Mouse (Mus musculus) MEL (cell line): ENCODE results near the gene Shtn1. TPM values are rescaled to one million over a fixed set of nuclear protein-coding genes. Genes with fewer than 3 reads are reported as not detected.
A peak's percentile ranks its signal among the peaks of the same experiment; 100 is the strongest.

Source experiments
- DNase-seq: peaks from one replicate; pipeline ENCODE4 v3.0.0; 2011; ENCODE audit warnings: low read depth, low spot score
- H3K27ac ChIP-seq: 2 replicates; pipeline ENCODE4 v1.5.1; 2012; ENCODE audit warnings: low read depth, mild to moderate bottlenecking, control low read depth, low read length, moderate library complexity; ENCODE audit not compliant: control insufficient read depth
- H3K27me3 ChIP-seq, 2 experiments: fragments of 150-350 bp in 1 of 2; sonication (generic) in 1 of 2; 2 replicates each; pipeline ENCODE4 v1.6.1; 2012; ENCODE audit warnings: low read length in 2 of 2, mild to moderate bottlenecking in 2 of 2, improper control_type of control experiment in 1 of 2, moderate library complexity in 1 of 2; ENCODE audit not compliant: insufficient read depth in 2 of 2, control insufficient read depth in 1 of 2
- H3K36me3 ChIP-seq, 2 experiments: 2 replicates each; pipeline ENCODE4 v1.6.1; 2012 to 2014; ENCODE audit warnings: low read length in 2 of 2, improper control_type of control experiment in 1 of 2, inconsistent platforms in 1 of 2, mild to moderate bottlenecking in 1 of 2; ENCODE audit not compliant: insufficient read depth in 2 of 2, control insufficient read depth in 1 of 2
- H3K4me1 ChIP-seq, 2 experiments: fragments of 150-350 bp in 1 of 2; sonication (generic) in 1 of 2; 2 replicates each; pipeline ENCODE4 v1.6.1; 2012; ENCODE audit warnings: low read length in 2 of 2, improper control_type of control experiment in 1 of 2, mild to moderate bottlenecking in 1 of 2; ENCODE audit not compliant: insufficient read depth in 2 of 2, control insufficient read depth in 1 of 2
- H3K4me3 ChIP-seq, 2 experiments: fragments of 150-350 bp in 1 of 2; sonication (generic) in 1 of 2; 2 replicates each; pipeline ENCODE4 v1.5.1; 2012; ENCODE audit warnings: low read depth in 2 of 2, low read length in 2 of 2, mild to moderate bottlenecking in 2 of 2, moderate library complexity in 2 of 2, control low read depth in 1 of 2, improper control_type of control experiment in 1 of 2; ENCODE audit not compliant: control insufficient read depth in 1 of 2, insufficient read depth in 1 of 2
- H3K79me2 ChIP-seq: 2 replicates; pipeline ENCODE4 v1.6.1; 2012; ENCODE audit warnings: mild to moderate bottlenecking, low read length, moderate library complexity; ENCODE audit not compliant: control insufficient read depth, poor library complexity, insufficient read depth
- H3K9ac ChIP-seq: 2 replicates; pipeline ENCODE4 v1.6.1; 2012; ENCODE audit warnings: low read depth, mild to moderate bottlenecking, control low read depth, low read length, moderate library complexity; ENCODE audit not compliant: control insufficient read depth, poor library complexity, severe bottlenecking
- H3K9me3 ChIP-seq: fragments of 150-350 bp; sonication (generic); replicated peaks from 2 replicates; pipeline ENCODE4 v1.6.1; 2012; ENCODE audit warnings: mild to moderate bottlenecking, low read length, improper control_type of control experiment, moderate library complexity; ENCODE audit not compliant: insufficient read depth
- BHLHE40 ChIP-seq: IDR thresholded peaks from 2 replicates; pipeline ENCODE4 v1.6.1; 2012; ENCODE audit warnings: low read depth, mild to moderate bottlenecking, inconsistent platforms, low read length, improper control_type of control experiment, borderline replicate concordance
- CHD1 ChIP-seq: IDR thresholded peaks from 2 replicates; pipeline ENCODE4 v1.6.1; 2012; ENCODE audit warnings: low read depth, mild to moderate bottlenecking, inconsistent platforms, low read length, improper control_type of control experiment
- CHD2 ChIP-seq: IDR thresholded peaks from 2 replicates; pipeline ENCODE4 v1.6.1; 2011; ENCODE audit warnings: low read length, improper control_type of control experiment
- ELF1 ChIP-seq: IDR thresholded peaks from 2 replicates; pipeline ENCODE4 v1.6.1; 2014; ENCODE audit warnings: low read depth, mild to moderate bottlenecking, inconsistent platforms, low read length, improper control_type of control experiment, moderate library complexity
- EP300 ChIP-seq, 2 experiments: IDR thresholded peaks; 2 replicates each; pipeline ENCODE4 v1.6.1; 2011; ENCODE audit warnings: improper control_type of control experiment in 2 of 2, low read length in 2 of 2, low read depth in 1 of 2, mild to moderate bottlenecking in 1 of 2
- ETS1 ChIP-seq: IDR thresholded peaks from 2 replicates; pipeline ENCODE4 v1.6.1; 2012; ENCODE audit warnings: low read depth, mild to moderate bottlenecking, inconsistent platforms, low read length, improper control_type of control experiment, moderate library complexity
- GABPA ChIP-seq: IDR thresholded peaks from 2 replicates; pipeline ENCODE4 v1.6.1; 2012; ENCODE audit warnings: low read depth, mild to moderate bottlenecking, inconsistent platforms, low read length, improper control_type of control experiment, moderate library complexity
- JUND ChIP-seq: IDR thresholded peaks from 2 replicates; pipeline ENCODE4 v1.6.1; 2011; ENCODE audit warnings: low read depth, mild to moderate bottlenecking, improper control_type of control experiment, low read length
- KAT2A ChIP-seq: conservative IDR thresholded peaks from 2 replicates; pipeline ENCODE4 v1.6.1; 2012; ENCODE audit warnings: low read depth, low read length, improper control_type of control experiment, inconsistent platforms
- MAFK ChIP-seq: IDR thresholded peaks from 2 replicates; pipeline ENCODE4 v1.6.1; 2011; ENCODE audit warnings: low read depth, mild to moderate bottlenecking, low read length, improper control_type of control experiment, borderline replicate concordance
- MAX ChIP-seq: IDR thresholded peaks from 2 replicates; pipeline ENCODE4 v1.6.1; 2011; ENCODE audit warnings: low read length, improper control_type of control experiment
- NRF1 ChIP-seq: IDR thresholded peaks from 2 replicates; pipeline ENCODE4 v1.6.1; 2014; ENCODE audit warnings: low read depth, mild to moderate bottlenecking, inconsistent platforms, low read length, improper control_type of control experiment, moderate library complexity; ENCODE audit not compliant: poor library complexity, insufficient read depth, severe bottlenecking
- POLR2AphosphoS2 ChIP-seq: IDR thresholded peaks from 2 replicates; pipeline ENCODE4 v1.6.1; 2011; ENCODE audit warnings: low read length, improper control_type of control experiment
- RAD21 ChIP-seq: IDR thresholded peaks from 2 replicates; pipeline ENCODE4 v1.6.1; 2011; ENCODE audit warnings: mild to moderate bottlenecking, low read depth, low read length, improper control_type of control experiment
- RCOR1 ChIP-seq: IDR thresholded peaks from 2 replicates; pipeline ENCODE4 v1.6.1; 2012; ENCODE audit warnings: low read depth, mild to moderate bottlenecking, inconsistent platforms, low read length, improper control_type of control experiment
- SIN3A ChIP-seq: IDR thresholded peaks from 2 replicates; pipeline ENCODE4 v1.6.1; 2012; ENCODE audit warnings: low read length, improper control_type of control experiment, inconsistent platforms
- SMC3 ChIP-seq: IDR thresholded peaks from 2 replicates; pipeline ENCODE4 v1.6.1; 2011; ENCODE audit warnings: low read depth, low read length, improper control_type of control experiment
- TBP ChIP-seq: IDR thresholded peaks from 2 replicates; pipeline ENCODE4 v1.8.0; 2011; ENCODE audit warnings: low read depth, low read length, improper control_type of control experiment
- TCF12 ChIP-seq: IDR thresholded peaks from 2 replicates; pipeline ENCODE4 v1.6.1; 2014; ENCODE audit warnings: low read depth, mild to moderate bottlenecking, inconsistent platforms, low read length, improper control_type of control experiment, moderate library complexity
- UBTF ChIP-seq: IDR thresholded peaks from 2 replicates; pipeline ENCODE4 v1.6.1; 2012; ENCODE audit warnings: low read depth, mild to moderate bottlenecking, inconsistent platforms, low read length, improper control_type of control experiment, moderate library complexity, borderline replicate concordance; ENCODE audit not compliant: insufficient read depth
- ZKSCAN1 ChIP-seq: IDR thresholded peaks from 2 replicates; pipeline ENCODE4 v1.6.1; 2012; ENCODE audit warnings: low read depth, mild to moderate bottlenecking, inconsistent platforms, low read length, improper control_type of control experiment, moderate library complexity
- ZMIZ1 ChIP-seq: IDR thresholded peaks from 2 replicates; pipeline ENCODE4 v1.6.1; 2012; ENCODE audit warnings: low read depth, mild to moderate bottlenecking, inconsistent platforms, low read length, improper control_type of control experiment, moderate library complexity
- ZNF384 ChIP-seq: IDR thresholded peaks from 2 replicates; pipeline ENCODE4 v1.6.1; 2012; ENCODE audit warnings: low read depth, mild to moderate bottlenecking, inconsistent platforms, low read length, improper control_type of control experiment
- polyA plus RNA-seq, 2 experiments: library from polyadenylated mRNA; stranded (reverse) in 1 of 2; unstranded in 1 of 2; fragments of >175 nt in 1 of 2; fragments of >200 nt in 1 of 2; gene quantifications; 2 replicates each; pipeline versions ENCODE4 v1.2.1 to v1.2.4; 2012; ENCODE audit warnings: low replicate concordance in 2 of 2, low read depth in 1 of 2; ENCODE audit not compliant: insufficient read length in 2 of 2, insufficient read depth in 1 of 2, missing spikeins in 1 of 2
- total RNA-seq: library from RNA; depleted of rRNA; stranded (reverse); fragments of 300-350 nt; gene quantifications from 2 replicates; pipeline ENCODE4 v1.2.3, GENCODE M21; 2012

Shtn1 gene
- total and polyA plus RNA-seq, 3 experiments, result 0.17 TPM; not detected in 2

DNA sequence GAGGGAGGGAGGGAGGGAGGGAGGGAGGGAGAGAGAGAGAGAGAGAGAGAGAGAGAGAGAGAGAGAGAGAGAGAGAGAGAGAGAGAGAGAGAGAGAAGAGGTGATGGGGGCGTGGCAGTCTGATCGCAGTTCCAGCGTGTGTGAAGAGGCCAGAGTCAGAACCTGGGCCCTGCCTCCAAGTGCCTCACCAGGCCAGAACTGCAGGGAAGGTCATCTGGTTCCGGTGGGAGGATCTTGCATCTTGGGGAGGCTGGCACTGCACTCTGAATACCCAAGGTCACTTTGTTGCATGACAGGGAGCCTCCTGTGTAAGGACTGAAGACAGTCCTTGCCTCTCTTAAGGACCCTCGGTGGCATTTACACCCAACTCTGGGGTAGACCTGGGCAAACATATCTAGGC lies 231 bp upstream of the Shtn1 start:
- DNase-seq, result no peak
- Histone ChIP-seq H3K9ac (no peak overlapping the region), H3K27me3 (peaks cover 0 to 1% of the 10 kb centered on the region in 2 experiments; a peak in 1 of 4 replicates), H3K27ac (no peak overlapping the region), H3K4me3 (no peak overlapping the region), H3K4me1 (no peaks in the 10 kb centered on the region), H3K36me3 (no peaks in the 10 kb centered on the region), H3K79me2 (no peaks in the 10 kb centered on the region), H3K9me3 (no peaks in the 10 kb centered on the region)
- TF ChIP-seq GABPA (no peak), BHLHE40 (no peak), SIN3A (no peak)

DNA sequence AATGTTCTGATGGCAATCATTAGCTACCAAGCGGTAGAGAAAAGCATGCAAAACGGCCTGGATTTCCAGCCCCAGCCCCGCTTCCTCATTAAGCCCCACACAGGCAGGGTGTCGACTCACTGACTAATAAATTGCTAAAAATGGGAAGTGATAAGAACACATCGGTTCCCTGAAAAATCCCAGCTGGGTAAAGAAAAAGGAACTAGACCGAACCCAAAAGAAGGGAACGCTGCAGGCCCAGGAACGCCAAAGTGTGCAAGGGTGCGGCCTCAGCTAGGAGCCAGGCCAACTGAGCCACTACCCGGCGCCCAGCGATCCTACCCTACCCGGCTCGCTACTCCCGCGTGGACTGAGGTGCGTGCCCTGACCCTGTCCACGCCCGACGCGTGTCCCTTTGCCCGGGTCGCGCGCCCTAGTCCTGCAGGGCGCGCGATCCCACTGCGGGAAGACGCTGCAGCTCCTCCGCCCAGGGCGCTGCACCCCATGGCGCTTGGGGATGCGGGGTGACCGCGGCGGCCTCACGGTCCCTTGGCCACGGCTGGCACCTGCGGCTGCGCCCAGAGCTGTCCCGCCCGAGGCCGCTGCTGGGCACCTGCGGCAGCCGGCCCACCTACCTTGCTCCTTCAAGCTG lies 944 bp downstream of the Shtn1 start:
- no peak overlapping the region for H3K4me3 ChIP-seq
- no peaks in the 10 kb centered on the region for H3K9me3 ChIP-seq
- no peak overlapping the region for H3K27ac ChIP-seq
- peak; percentile 3 for DNase-seq
- H3K36me3 ChIP-seq, result no peaks in the 10 kb centered on the region
- H3K27me3 ChIP-seq, result peaks cover 0 to 1% of the 10 kb centered on the region in 2 experiments; a peak in 1 of 4 replicates
- TF ChIP-seq POLR2AphosphoS2 (no peak), ZMIZ1 (no peak), ELF1 (no peak), RAD21 (no peak), MAX (no peak), ZNF384 (no peak), MAFK (no peak), ZKSCAN1 (no peak), NRF1 (no peak), CHD2 (no peak)
- TF ChIP-seq, all 39 proteins: peak for 0
- Histone ChIP-seq H3K9ac (no peak overlapping the region), H3K4me1 (no peaks in the 10 kb centered on the region), H3K79me2 (no peaks in the 10 kb centered on the region)

DNA sequence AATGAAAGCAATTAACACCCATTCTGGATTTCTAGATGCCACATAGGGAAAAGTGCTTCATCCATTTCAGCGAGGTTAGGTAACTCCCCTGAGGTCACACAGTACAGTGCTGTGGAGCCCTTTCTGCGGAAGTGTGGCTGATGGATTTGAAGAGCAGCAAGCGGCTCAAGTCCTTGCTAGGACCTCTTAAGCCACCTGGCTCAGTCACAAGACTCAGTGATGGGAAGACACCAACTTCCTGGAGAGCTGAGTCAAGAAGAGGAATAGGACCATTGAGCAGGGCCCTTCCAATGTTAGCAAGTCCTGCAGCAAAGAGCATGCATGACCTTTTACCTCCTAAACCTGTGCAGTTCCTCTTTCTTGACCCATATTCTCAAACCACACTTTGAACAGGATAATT lies 1.5 kb downstream of the Shtn1 start:
- Histone ChIP-seq H3K27ac (no peak overlapping the region), H3K4me3 (no peak overlapping the region)
- DNase-seq, result no peak

More for the DNA sequence above, 1.5 kb downstream of the Shtn1 start:
- Histone ChIP-seq H3K4me1 (no peaks in the 10 kb centered on the region), H3K27me3 (peaks cover 0 to 1% of the 10 kb centered on the region in 2 experiments; a peak in 1 of 4 replicates), H3K9ac (no peak overlapping the region), H3K36me3 (no peaks in the 10 kb centered on the region), H3K79me2 (no peaks in the 10 kb centered on the region), H3K9me3 (no peaks in the 10 kb centered on the region)
- TF ChIP-seq TBP (no peak), ZMIZ1 (no peak), ETS1 (no peak), ZNF384 (no peak), MAX (no peak), KAT2A (no peak), MAFK (no peak), NRF1 (no peak), UBTF (no peak), TCF12 (no peak), ELF1 (no peak), GABPA (no peak), JUND (no peak), CHD1 (no peak), SMC3 (no peak), EP300 (IDR thresholded peaks at IDR 0.05; ENCODE audit: low read depth in 1 of 2, low read length in 2 of 2) (no peak), BHLHE40 (no peak), CHD2 (no peak), RCOR1 (no peak)
